Mouse (Mus musculus): ENCODE measurements around the gene Defa26. TPM values are rescaled to one million over a fixed set of nuclear protein-coding genes. Genes with fewer than 3 reads are reported as not detected.

Defa26 gene
- total RNA-seq (2023) = not detected

GRCm38 (mm10) chr8:21617883-21618282 is at the start of gene Defa26:
TSS of gene Defa26 (plus strand) at chr8:21618183.

GRCm38 (mm10) chr8:21582706-21583105 is 35.3 kb upstream of the Defa26 start, which contains the start of gene Defa28:
TSS of gene Defa28 (plus strand) at chr8:21583006.

GRCm38 (mm10) chr8:21594408-21594807 is 23.6 kb upstream of the Defa26 start, which contains the start of gene Gm7861:
TSS of gene Gm7861 (minus strand) at chr8:21594508.

GRCm38 (mm10) chr8:21655480-21655879 is 37.5 kb downstream of the Defa26 start, which contains the start of gene Defa17:
TSS of gene Defa17 (plus strand) at chr8:21655780.

GRCm38 (mm10) chr8:21665497-21665896 is 47.5 kb downstream of the Defa26 start, which contains the start of gene Defa34:
TSS of gene Defa34 (plus strand) at chr8:21665797.

Other genes starting within 250 kb of the Defa26 start
- gene Defa2, start 239.7 kb upstream of the Defa26 start, total RNA-seq (2023) = not detected
- not detected for gene Defa33, start 226.4 kb upstream of the Defa26 start, total RNA-seq (2023)
- gene Defa36, start 190.8 kb upstream of the Defa26 start, total RNA-seq (2023) = not detected
- gene Gm7849, start 161.6 kb upstream of the Defa26 start, total RNA-seq (2023) = not detected
- gene Defa20, start 108.9 kb upstream of the Defa26 start, total RNA-seq (2023) = not detected
- not detected for gene Defa32, start 89.2 kb upstream of the Defa26 start, total RNA-seq (2023)
- gene Defa37, start 52.8 kb upstream of the Defa26 start, total RNA-seq (2023) = not detected
- gene Defa28, start 35.2 kb upstream of the Defa26 start, total RNA-seq (2023) = not detected
- gene Gm7861, start 23.7 kb upstream of the Defa26 start, total RNA-seq (2023) = not detected
- not detected for gene Defa17, start 37.6 kb downstream of the Defa26 start, total RNA-seq (2023)
- gene Defa34, start 47.6 kb downstream of the Defa26 start, total RNA-seq (2023) = not detected
- not detected for gene AY761184, start 85.5 kb downstream of the Defa26 start, total RNA-seq (2023)
- gene Defa24, start 116.3 kb downstream of the Defa26 start, total RNA-seq (2023) = not detected
- gene Defb50, start 205.4 kb downstream of the Defa26 start, total RNA-seq (2023) = not detected
- gene Defb2, start 221.7 kb downstream of the Defa26 start, total RNA-seq (2023) = not detected
- not detected for gene Defb10, start 240.7 kb downstream of the Defa26 start, total RNA-seq (2023)

Data from neutrophil, adult 59 days (primary cell).